Mouse (Mus musculus) intestine, embryonic 16.5 days (tissue): ENCODE measurements around the gene Epas1. TPM values are rescaled to one million over a fixed set of nuclear protein-coding genes. Genes with fewer than 3 reads are reported as not detected.

ENCODE experiments used
- ATAC-seq: fragments of 200-750 bp; cut with Nextera tagmentation; 2 replicates; pipeline ENCODE4 v1.8.0; 2017; ENCODE audit warnings: moderate TSS enrichment, moderate library complexity
- H3K27ac ChIP-seq: fragments of 300-500 bp; sonication (generic); 2 replicates; pipeline ENCODE4 v1.5.1; 2014; ENCODE audit warnings: mild to moderate bottlenecking, low read length
- H3K27me3 ChIP-seq: fragments of 300-500 bp; sonication (generic); replicated peaks from 2 replicates; pipeline ENCODE4 v1.6.1; 2014; ENCODE audit warnings: low read length, control low read depth, mixed read lengths; ENCODE audit not compliant: control insufficient read depth, insufficient read depth
- H3K36me3 ChIP-seq: fragments of 300-500 bp; sonication (generic); 2 replicates; pipeline ENCODE4 v1.6.1; 2014; ENCODE audit warnings: low read length, control low read depth; ENCODE audit not compliant: control insufficient read depth, insufficient read depth
- H3K4me1 ChIP-seq: fragments of 300-500 bp; sonication (generic); 2 replicates; pipeline ENCODE4 v1.6.1; 2014; ENCODE audit warnings: low read length, control low read depth, mixed read lengths; ENCODE audit not compliant: control insufficient read depth, insufficient read depth
- H3K4me2 ChIP-seq: fragments of 300-500 bp; sonication (generic); 2 replicates; pipeline ENCODE4 v1.6.1; 2014; ENCODE audit warnings: low read depth, low read length, control low read depth
- H3K4me3 ChIP-seq: fragments of 300-500 bp; sonication (generic); 2 replicates; pipeline ENCODE4 v1.5.1; 2014; ENCODE audit warnings: mild to moderate bottlenecking, low read length
- H3K9ac ChIP-seq: fragments of 300-500 bp; sonication (generic); 2 replicates; pipeline ENCODE4 v1.6.1; 2014; ENCODE audit warnings: low read depth, low read length
- H3K9me3 ChIP-seq: fragments of 300-500 bp; sonication (generic); 2 replicates; pipeline ENCODE4 v1.6.1; 2016; ENCODE audit warnings: low read length, control low read depth; ENCODE audit not compliant: control insufficient read depth
- WGBS: fragments of 180-500 bp; shearing (Covaris S2); extraction: QIAGEN DNeasy Blood & Tissue Kit; methylation state at CpG from one replicate; pipeline ENCODE4 v1.1.7; 2014; 5-methylcytosine and 5-hydroxymethylcytosine counted together
- polyA plus RNA-seq: library from polyadenylated mRNA; unstranded; fragments of >200 nt; fragmentation: Nextera tagmentation; extraction: Ambion mirVana; gene quantifications from 2 replicates; pipeline ENCODE4 v1.2.1, GENCODE M21; 2015

Epas1 gene
- polyA plus RNA-seq, 1 experiment from 2014 or later = 4.0 TPM

DNA sequence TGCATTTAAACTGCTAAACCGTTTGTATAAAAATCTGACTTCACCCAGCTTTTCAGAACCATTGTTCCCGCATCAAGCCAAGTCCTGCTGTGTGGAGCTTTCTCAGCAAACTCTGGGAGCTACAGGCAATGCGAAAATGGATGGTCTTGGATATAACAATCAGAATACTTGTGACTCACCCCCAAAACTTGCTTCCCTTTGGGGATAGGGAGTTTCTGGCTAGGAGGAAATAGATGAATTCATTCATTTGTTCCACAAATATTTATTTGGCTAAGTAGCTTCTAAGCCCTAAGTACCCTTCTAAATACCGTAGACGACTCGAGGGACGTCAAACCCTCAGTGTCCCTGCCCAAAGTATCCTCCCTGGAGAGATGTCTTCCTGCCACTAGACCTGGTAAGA is 27.0 kb upstream of the Epas1 start:
- no peak overlapping the region for H3K4me3 ChIP-seq
- H3K36me3 ChIP-seq = no peaks in the 10 kb centered on the region
- 60% methylated on average over 7 of the region's 7 CpGs for WGBS
- ATAC-seq = no peak
- no peak overlapping the region for H3K27ac ChIP-seq
- H3K9me3 ChIP-seq = no peaks in the 10 kb centered on the region
- H3K9ac ChIP-seq = no peak overlapping the region
- H3K27me3 ChIP-seq = no peaks in the 10 kb centered on the region
- H3K4me2 ChIP-seq = no peak overlapping the region
- H3K4me1 ChIP-seq = no peaks in the 10 kb centered on the region

GRCm38 (mm10) chr17:86727031-86727430 is 26.5 kb upstream of the Epas1 start:
- H3K4me1 ChIP-seq = peaks cover 1% of the 10 kb centered on the region; the same call in 1 of the 2 replicates
- WGBS = 61% methylated on average over 7 of the region's 7 CpGs
- H3K4me2 ChIP-seq = no peak overlapping the region
- no peak overlapping the region for H3K9ac ChIP-seq
- no peak for ATAC-seq
- no peak overlapping the region for H3K27ac ChIP-seq
- H3K27me3 ChIP-seq = no peaks in the 10 kb centered on the region
- H3K9me3 ChIP-seq = no peaks in the 10 kb centered on the region
- H3K4me3 ChIP-seq = no peak overlapping the region
- H3K36me3 ChIP-seq = no peaks in the 10 kb centered on the region

- peaks cover 3% of the 10 kb centered on the region; the same call in 1 of the 2 replicates for H3K4me1 ChIP-seq
- no peak for ATAC-seq
- no peaks in the 10 kb centered on the region for H3K27me3 ChIP-seq
- H3K9ac ChIP-seq = no peak overlapping the region
- WGBS = 85% methylated on average over 6 of the region's 6 CpGs
- H3K27ac ChIP-seq = no peak overlapping the region
- H3K36me3 ChIP-seq = no peaks in the 10 kb centered on the region
- no peak overlapping the region for H3K4me2 ChIP-seq
- H3K4me3 ChIP-seq = no peak overlapping the region
- no peaks in the 10 kb centered on the region for H3K9me3 ChIP-seq
Observed at GRCm38 (mm10) chr17:86731273-86731672, 22.2 kb upstream of the Epas1 start.

GRCm38 (mm10) chr17:86732024-86732423 is 21.5 kb upstream of the Epas1 start:
- Histone ChIP-seq H3K4me1 (peaks cover 3% of the 10 kb centered on the region; the same call in 1 of the 2 replicates), H3K36me3 (no peaks in the 10 kb centered on the region), H3K9me3 (no peaks in the 10 kb centered on the region), H3K27me3 (no peaks in the 10 kb centered on the region), H3K9ac (peak overlapping the region; percentile 27; the same call in 1 of the 2 replicates), H3K27ac (peak overlapping the region; percentile 19; the same call in 1 of the 2 replicates), H3K4me2 (peak overlapping the region; percentile 39; the same call in 1 of the 2 replicates), H3K4me3 (0 out of 2 replicates have a peak overlapping the region, but pooled peaks have one; percentile 13)
- WGBS = 7% methylated on average over 11 of the region's 11 CpGs
- ATAC-seq = peak; percentile 97

GRCm38 (mm10) chr17:86732522-86732921 is 21.0 kb upstream of the Epas1 start:
- Histone ChIP-seq H3K9me3 (no peaks in the 10 kb centered on the region), H3K4me2 (peak overlapping the region; percentile 39; the same call in 1 of the 2 replicates), H3K27me3 (no peaks in the 10 kb centered on the region), H3K4me1 (peaks cover 3% of the 10 kb centered on the region; the same call in 1 of the 2 replicates), H3K4me3 (0 out of 2 replicates have a peak overlapping the region, but pooled peaks have one; percentile 13), H3K36me3 (no peaks in the 10 kb centered on the region), H3K9ac (peak overlapping the region; percentile 27; the same call in 1 of the 2 replicates), H3K27ac (peak overlapping the region; percentile 19; the same call in 1 of the 2 replicates)
- ATAC-seq = peak; percentile 36
- WGBS = 78% methylated on average over 1 of the region's 1 CpGs

DNA sequence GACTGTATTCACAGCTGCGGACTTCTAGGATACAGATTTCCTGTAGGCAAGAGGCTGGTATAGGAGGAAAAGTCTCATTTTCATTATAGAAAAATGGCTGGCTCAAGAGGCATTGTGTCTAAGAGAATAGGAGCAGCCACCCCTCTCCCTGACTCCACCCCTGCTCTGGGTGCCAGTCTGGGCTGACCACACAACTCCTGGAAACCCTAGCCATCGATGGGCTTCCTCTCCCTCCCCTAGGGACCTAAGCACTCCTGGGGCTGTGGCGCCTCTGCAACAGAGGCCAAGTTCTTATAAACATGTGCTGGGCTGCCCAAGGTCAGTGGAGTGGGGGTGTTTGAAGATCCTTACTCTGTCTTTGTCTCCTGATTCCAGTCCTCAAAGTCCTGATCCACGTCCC is 19.9 kb upstream of the Epas1 start:
- no peak overlapping the region for H3K27ac ChIP-seq
- H3K4me2 ChIP-seq = no peak overlapping the region
- peaks cover 3% of the 10 kb centered on the region; the same call in 1 of the 2 replicates for H3K4me1 ChIP-seq
- no peaks in the 10 kb centered on the region for H3K9me3 ChIP-seq
- H3K27me3 ChIP-seq = no peaks in the 10 kb centered on the region
- no peak overlapping the region for H3K4me3 ChIP-seq
- WGBS = 59% methylated on average over 4 of the region's 4 CpGs
- ATAC-seq = no peak
- H3K36me3 ChIP-seq = no peaks in the 10 kb centered on the region
- H3K9ac ChIP-seq = no peak overlapping the region

DNA sequence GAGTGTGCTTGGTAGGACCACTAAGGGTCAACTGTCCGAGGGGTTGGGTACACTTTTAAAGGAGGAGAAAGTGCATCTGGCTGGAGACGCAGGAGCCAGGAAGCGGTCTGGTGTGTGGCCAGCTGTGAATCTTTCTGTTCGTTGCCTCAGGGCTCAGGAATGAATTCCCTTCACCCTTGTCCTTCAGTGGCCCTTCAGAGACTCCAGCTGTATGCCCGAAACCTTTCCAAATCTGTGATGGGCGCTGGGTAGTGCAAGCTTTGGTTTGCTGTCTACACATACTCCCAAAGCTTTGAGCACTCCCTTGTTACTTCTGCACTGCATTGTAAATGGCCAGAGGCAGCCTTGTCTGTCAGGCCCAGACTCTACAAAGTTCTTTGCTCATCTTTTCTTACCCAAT is 15.0 kb upstream of the Epas1 start:
- H3K4me1 ChIP-seq = no peaks in the 10 kb centered on the region

DNA sequence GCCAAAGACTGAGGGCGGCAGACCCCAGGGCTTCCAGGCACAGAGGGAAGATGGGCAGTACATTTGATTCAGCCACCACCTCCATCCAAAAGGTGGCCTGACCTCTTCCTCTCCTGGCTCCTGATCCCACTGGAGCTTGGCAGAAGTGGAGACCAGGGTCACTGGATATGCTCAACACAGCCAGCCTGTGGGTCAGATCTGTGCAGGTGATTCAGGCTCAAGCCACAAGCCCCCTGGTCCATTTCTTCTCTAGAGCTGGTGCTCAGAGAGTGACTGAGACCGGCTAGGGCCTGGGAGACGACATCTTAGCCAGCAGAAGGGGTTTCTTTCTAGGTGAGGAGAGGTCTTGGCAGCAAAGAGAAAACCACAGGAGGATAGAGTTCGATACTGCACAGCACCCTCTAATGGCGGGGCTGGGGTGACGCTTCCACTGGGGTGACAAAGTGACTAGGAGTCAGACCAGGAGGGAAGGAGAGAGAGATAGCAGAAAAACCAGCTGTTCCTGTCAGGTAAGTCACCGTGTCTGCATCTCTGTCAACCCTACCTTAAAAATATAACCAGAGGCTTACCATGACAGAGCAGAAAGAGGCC is 10.1 kb upstream of the Epas1 start:
- peaks cover 10% of the 10 kb centered on the region for H3K4me1 ChIP-seq
- no peak for ATAC-seq
- 82% methylated on average over 7 of the region's 7 CpGs for WGBS

More for the DNA sequence above, 15.0 kb upstream of the Epas1 start:
- H3K4me2 ChIP-seq = no peak overlapping the region
- H3K9ac ChIP-seq = no peak overlapping the region
- no peaks in the 10 kb centered on the region for H3K9me3 ChIP-seq
- no peaks in the 10 kb centered on the region for H3K27me3 ChIP-seq
- H3K36me3 ChIP-seq = no peaks in the 10 kb centered on the region
- WGBS = 71% methylated on average over 6 of the region's 6 CpGs
- no peak overlapping the region for H3K4me3 ChIP-seq
- ATAC-seq = no peak
- no peak overlapping the region for H3K27ac ChIP-seq

DNA sequence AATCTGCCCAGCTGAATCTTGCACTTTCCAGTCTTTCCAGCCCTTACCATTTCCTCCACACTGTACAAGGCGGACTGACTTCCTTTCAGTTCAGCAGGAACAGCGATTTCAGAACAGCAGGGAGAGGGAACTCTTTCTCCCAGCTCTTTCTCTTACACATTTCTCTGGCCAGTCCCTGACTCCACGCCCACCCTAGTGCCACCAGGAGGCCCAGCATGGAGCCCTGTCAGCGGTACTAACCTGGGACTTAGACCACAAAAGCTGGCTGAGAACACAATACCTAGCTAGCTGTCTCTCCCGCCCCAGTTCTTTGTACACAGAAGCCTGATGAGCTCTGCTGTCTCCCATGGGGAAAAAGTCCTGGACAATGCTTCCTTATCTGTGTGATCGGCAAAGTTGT is 8.6 kb upstream of the Epas1 start:
- 0 out of 2 replicates have a peak overlapping the region, but pooled peaks have one; percentile 40 for H3K9ac ChIP-seq
- H3K27me3 ChIP-seq = no peaks in the 10 kb centered on the region
- H3K27ac ChIP-seq = peak overlapping the region; percentile 45
- H3K4me2 ChIP-seq = no peak overlapping the region
- peaks cover 10% of the 10 kb centered on the region for H3K4me1 ChIP-seq
- no peak overlapping the region for H3K4me3 ChIP-seq
- H3K36me3 ChIP-seq = no peaks in the 10 kb centered on the region
- 37% methylated on average over 6 of the region's 6 CpGs for WGBS
- no peaks in the 10 kb centered on the region for H3K9me3 ChIP-seq
- peak; percentile 36; the same call in 1 of the 2 replicates for ATAC-seq

More for the DNA sequence above, 10.1 kb upstream of the Epas1 start:
- no peak overlapping the region for H3K4me2 ChIP-seq
- no peak overlapping the region for H3K4me3 ChIP-seq
- H3K9me3 ChIP-seq = no peaks in the 10 kb centered on the region
- H3K9ac ChIP-seq = no peak overlapping the region
- no peak overlapping the region for H3K27ac ChIP-seq
- H3K27me3 ChIP-seq = no peaks in the 10 kb centered on the region
- no peaks in the 10 kb centered on the region for H3K36me3 ChIP-seq
